Mouse (Mus musculus): Measurements from ENCODE around the gene Gaa. TPM values are rescaled to one million over a fixed set of nuclear protein-coding genes. Genes with fewer than 3 reads are reported as not detected.
"Not testable (repeated sequence)": the region's sequence is repeated elsewhere in the genome, so short reads cannot be mapped to it uniquely, and the experiment has no call there.

The Gaa gene
- polyA plus RNA-seq, 1 experiment from 2014 or later, result 80.7 TPM

- 0 out of 2 replicates have a peak, but pooled peaks have one; percentile 30 for ATAC-seq (ENCODE audit: low FRiP score, low TSS enrichment)
- H3K9ac ChIP-seq (replicated peaks; ENCODE audit: low read length), result 0 out of 2 replicates have a peak overlapping the region, but pooled peaks have one; percentile 74
- WGBS, result 56% methylated on average over 6 of the region's 6 CpGs
Observed at GRCm38 (mm10) chr11:119267241-119267674, 429 bp upstream of the Gaa start.

DNA sequence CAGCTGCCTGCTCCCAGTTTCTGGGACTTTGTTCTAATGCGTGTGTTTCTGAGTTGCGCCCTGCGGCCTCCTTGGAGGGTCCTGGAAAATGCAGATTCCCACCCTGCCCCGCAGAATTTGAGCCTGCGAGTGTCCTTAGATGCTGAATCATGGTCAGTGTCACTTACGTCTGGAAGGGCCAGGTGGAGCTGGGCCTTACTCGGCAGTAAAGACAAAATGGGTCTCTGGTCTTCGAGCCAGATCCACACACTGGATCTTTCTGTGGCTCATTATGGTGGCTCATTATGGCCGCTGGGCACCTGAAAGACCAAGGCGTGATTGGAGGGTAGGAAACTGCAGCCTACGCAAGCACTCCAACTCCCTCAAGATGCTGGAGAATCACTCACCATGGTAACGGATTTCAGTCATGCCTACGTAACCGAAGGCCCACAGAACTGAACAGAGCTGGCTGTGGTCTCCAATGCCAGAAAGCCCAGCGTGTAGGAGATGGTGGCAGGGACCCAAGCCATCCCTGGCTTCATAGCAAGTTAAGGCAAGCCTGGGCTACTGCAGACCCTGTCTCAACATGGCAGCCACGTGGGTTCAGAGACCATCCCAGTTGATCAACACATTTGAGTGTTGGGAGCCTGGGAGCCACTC, 989 bp downstream of the Gaa start:
- peaks cover 9% of the 10 kb centered on the region; the same call in 1 of the 2 replicates for H3K36me3 ChIP-seq (ENCODE audit: insufficient read depth, low read length)
- H3K4me2 ChIP-seq (replicated peaks; ENCODE audit: low read depth, low read length), result peak overlapping the region; percentile 96
- H3K4me3 ChIP-seq (ENCODE audit: low read length), result peak overlapping the region; percentile 60
- peak overlapping the region; percentile 13; the same call in 1 of the 2 replicates for H3K27ac ChIP-seq (ENCODE audit: low read length)
- peak overlapping the region; percentile 74 for H3K9ac ChIP-seq (replicated peaks; ENCODE audit: low read length)
- peaks cover 13% of the 10 kb centered on the region for H3K4me1 ChIP-seq (ENCODE audit: insufficient read depth, low read length)
- H3K27me3 ChIP-seq (ENCODE audit: insufficient read depth, low read length), result no peaks in the 10 kb centered on the region
- 75% methylated on average over 16 of the region's 16 CpGs for WGBS
- peak; percentile 3; the same call in 1 of the 2 replicates for ATAC-seq (ENCODE audit: low FRiP score, low TSS enrichment)
- H3K9me3 ChIP-seq (ENCODE audit: low read length), result no peaks in the 10 kb centered on the region

More at GRCm38 (mm10) chr11:119267241-119267674, 429 bp upstream of the Gaa start:
- H3K27me3 ChIP-seq (ENCODE audit: insufficient read depth, low read length), result no peaks in the 10 kb centered on the region
- H3K9me3 ChIP-seq (ENCODE audit: low read length), result no peaks in the 10 kb centered on the region
- H3K4me2 ChIP-seq (replicated peaks; ENCODE audit: low read depth, low read length), result peak overlapping the region; percentile 96; the same call in 1 of the 2 replicates
- H3K27ac ChIP-seq (ENCODE audit: low read length), result no peak overlapping the region
- H3K4me3 ChIP-seq (ENCODE audit: low read length), result no peak overlapping the region
- H3K36me3 ChIP-seq (ENCODE audit: insufficient read depth, low read length), result no peaks in the 10 kb centered on the region
- peaks cover 13% of the 10 kb centered on the region for H3K4me1 ChIP-seq (ENCODE audit: insufficient read depth, low read length)

DNA sequence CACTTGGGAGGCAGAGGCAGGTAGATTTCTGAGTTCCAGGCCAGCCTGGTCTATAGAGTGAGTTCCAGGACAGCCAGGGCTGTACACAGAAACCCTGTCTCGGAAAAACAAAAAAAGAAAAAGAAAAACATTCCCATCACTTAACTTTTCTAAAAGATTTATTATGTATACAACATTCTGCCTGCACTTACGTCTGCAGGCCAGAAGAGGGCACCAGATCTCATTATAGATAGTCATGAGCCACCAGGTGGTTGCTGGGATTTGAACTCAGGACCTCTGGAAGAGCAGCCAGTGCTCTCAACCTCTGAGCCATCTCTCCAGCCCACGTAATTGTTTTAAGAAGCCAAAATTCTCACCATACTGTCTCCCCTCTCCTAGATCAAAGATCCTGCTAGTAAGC, 4.8 kb downstream of the Gaa start:
- H3K9ac ChIP-seq (replicated peaks; ENCODE audit: low read length); H3K4me1 ChIP-seq (ENCODE audit: insufficient read depth, low read length); H3K4me3 ChIP-seq (ENCODE audit: low read length); H3K9me3 ChIP-seq (ENCODE audit: low read length); H3K27me3 ChIP-seq (ENCODE audit: insufficient read depth, low read length); H3K4me2 ChIP-seq (replicated peaks; ENCODE audit: low read depth, low read length); H3K27ac ChIP-seq (ENCODE audit: low read length); ATAC-seq (ENCODE audit: low FRiP score, low TSS enrichment): not testable (repeated sequence)
- peaks cover 28% of the 10 kb centered on the region; the same call in 1 of the 2 replicates for H3K36me3 ChIP-seq (ENCODE audit: insufficient read depth, low read length)
- WGBS, result 71% methylated on average over 3 of the region's 3 CpGs

DNA sequence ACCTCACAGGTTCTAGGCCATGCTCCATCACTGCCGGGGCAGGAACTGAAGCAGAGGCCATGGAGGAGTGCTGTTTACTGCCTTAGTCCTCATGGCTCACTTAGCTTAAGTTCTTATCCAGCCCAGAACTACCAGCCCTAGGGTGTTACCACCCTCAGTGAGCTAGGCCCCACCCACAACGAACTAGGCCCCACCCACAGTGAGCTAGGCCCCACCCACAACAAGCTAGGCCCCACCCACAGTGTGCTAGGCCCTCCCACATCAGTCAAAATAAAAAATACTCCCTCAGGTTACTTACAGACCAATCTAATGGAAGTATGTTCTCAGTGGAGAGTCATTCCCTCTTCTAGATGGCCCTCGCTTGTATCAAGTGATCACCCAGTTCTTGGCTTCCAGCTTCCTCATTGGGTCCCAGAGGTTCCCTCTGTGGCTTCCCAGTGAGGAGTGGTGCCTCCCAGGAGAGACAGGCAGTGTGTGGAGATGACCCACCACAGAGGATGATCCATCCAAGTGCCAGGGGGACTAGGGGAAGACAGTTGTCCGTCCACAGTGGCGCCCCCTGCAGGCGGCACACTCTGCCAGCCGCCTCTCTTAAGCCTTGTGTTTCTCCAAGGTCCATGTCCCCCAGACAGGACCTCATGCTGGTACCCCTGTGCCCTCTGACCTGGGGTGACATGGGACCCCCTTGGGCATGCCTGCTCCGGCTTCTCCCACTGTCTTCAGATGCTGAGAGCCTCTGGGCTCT, 5.7 kb downstream of the Gaa start:
- no peak for ATAC-seq (ENCODE audit: low FRiP score, low TSS enrichment)
- no peaks in the 10 kb centered on the region for H3K27me3 ChIP-seq (ENCODE audit: insufficient read depth, low read length)
- no peak overlapping the region for H3K27ac ChIP-seq (ENCODE audit: low read length)
- H3K4me3 ChIP-seq (ENCODE audit: low read length), result no peak overlapping the region
- no peak overlapping the region for H3K9ac ChIP-seq (replicated peaks; ENCODE audit: low read length)
- H3K36me3 ChIP-seq (ENCODE audit: insufficient read depth, low read length), result peaks cover 28% of the 10 kb centered on the region; the same call in 1 of the 2 replicates
- WGBS, result 87% methylated on average over 8 of the region's 8 CpGs
- peaks cover 4% of the 10 kb centered on the region for H3K4me1 ChIP-seq (ENCODE audit: insufficient read depth, low read length)
- no peak overlapping the region for H3K4me2 ChIP-seq (replicated peaks; ENCODE audit: low read depth, low read length)
- H3K9me3 ChIP-seq (ENCODE audit: low read length), result no peaks in the 10 kb centered on the region

- Histone ChIP-seq H3K4me2 (replicated peaks; ENCODE audit: low read depth, low read length) (no peak overlapping the region), H3K4me3 (ENCODE audit: low read length) (no peak overlapping the region), H3K9me3 (ENCODE audit: low read length) (no peaks in the 10 kb centered on the region), H3K9ac (replicated peaks; ENCODE audit: low read length) (no peak overlapping the region), H3K4me1 (ENCODE audit: insufficient read depth, low read length) (no peaks in the 10 kb centered on the region), H3K36me3 (ENCODE audit: insufficient read depth, low read length) (peaks cover 19% of the 10 kb centered on the region; the same call in 1 of the 2 replicates), H3K27ac (ENCODE audit: low read length) (no peak overlapping the region), H3K27me3 (ENCODE audit: insufficient read depth, low read length) (no peaks in the 10 kb centered on the region)
- WGBS, result 83% methylated on average over 15 of the region's 15 CpGs
- no peak for ATAC-seq (ENCODE audit: low FRiP score, low TSS enrichment)
Observed at GRCm38 (mm10) chr11:119281030-119281429, 13.3 kb downstream of the Gaa start.

GRCm38 (mm10) chr11:119285791-119286527, 18.3 kb downstream of the Gaa start:
- H3K4me3 ChIP-seq (ENCODE audit: low read length), result no peak overlapping the region
- H3K9ac ChIP-seq (replicated peaks; ENCODE audit: low read length), result 0 out of 2 replicates have a peak overlapping the region, but pooled peaks have one; percentile 16
- no peak overlapping the region for H3K27ac ChIP-seq (ENCODE audit: low read length)
- no peaks in the 10 kb centered on the region for H3K9me3 ChIP-seq (ENCODE audit: low read length)
- no peak for ATAC-seq (ENCODE audit: low FRiP score, low TSS enrichment)
- no peaks in the 10 kb centered on the region for H3K27me3 ChIP-seq (ENCODE audit: insufficient read depth, low read length)
- WGBS, result 55% methylated on average over 9 of the region's 9 CpGs
- peaks cover 63% of the 10 kb centered on the region for H3K36me3 ChIP-seq (ENCODE audit: insufficient read depth, low read length)
- no peak overlapping the region for H3K4me2 ChIP-seq (replicated peaks; ENCODE audit: low read depth, low read length)
- no peaks in the 10 kb centered on the region for H3K4me1 ChIP-seq (ENCODE audit: insufficient read depth, low read length)

DNA sequence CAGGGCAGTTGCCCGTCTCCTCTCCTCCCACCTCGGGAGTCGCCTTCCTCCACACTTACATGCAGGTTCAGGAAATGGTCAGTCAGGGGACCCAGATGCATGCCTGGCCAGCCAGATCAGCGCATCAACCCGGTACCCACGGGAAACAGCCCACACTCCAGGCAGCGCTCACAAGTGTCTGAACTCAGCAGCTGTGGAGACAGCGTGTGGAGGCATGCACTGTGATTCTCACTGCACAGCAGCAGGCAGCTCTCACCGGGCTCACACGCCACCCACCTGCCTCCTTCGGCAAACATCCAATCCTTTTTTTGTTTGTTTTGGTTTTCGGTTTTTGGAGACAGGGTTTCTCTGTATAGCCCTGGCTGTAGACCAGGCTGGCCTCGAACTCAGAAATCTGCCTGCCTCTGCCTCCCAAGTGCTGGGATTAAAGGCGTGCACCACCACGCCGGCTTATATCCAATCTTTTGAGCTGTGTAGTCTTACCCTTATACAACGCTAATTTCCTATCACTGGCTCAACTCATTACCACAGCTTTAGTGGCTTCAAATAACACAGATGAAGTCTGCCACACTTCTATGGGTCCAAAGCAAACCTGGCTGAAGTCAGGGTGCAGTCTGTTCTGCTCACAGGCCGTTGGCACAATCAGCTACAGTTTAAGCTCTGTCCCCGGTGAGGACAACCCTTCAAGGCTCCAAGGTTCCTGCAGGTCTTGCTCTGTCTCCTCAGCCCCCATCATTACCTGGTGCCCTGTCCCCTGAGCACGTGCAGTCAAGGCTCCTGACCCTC, 19.7 kb downstream of the Gaa start:
- Histone ChIP-seq H3K9me3 (ENCODE audit: low read length) (no peaks in the 10 kb centered on the region), H3K36me3 (ENCODE audit: insufficient read depth, low read length) (peaks cover 76% of the 10 kb centered on the region), H3K4me3 (ENCODE audit: low read length) (no peak overlapping the region), H3K27me3 (ENCODE audit: insufficient read depth, low read length) (no peaks in the 10 kb centered on the region), H3K4me1 (ENCODE audit: insufficient read depth, low read length) (no peaks in the 10 kb centered on the region), H3K4me2 (replicated peaks; ENCODE audit: low read depth, low read length) (no peak overlapping the region), H3K9ac (replicated peaks; ENCODE audit: low read length) (no peak overlapping the region), H3K27ac (ENCODE audit: low read length) (no peak overlapping the region)
- 84% methylated on average over 20 of the region's 20 CpGs for WGBS
- ATAC-seq (ENCODE audit: low FRiP score, low TSS enrichment), result no peak

DNA sequence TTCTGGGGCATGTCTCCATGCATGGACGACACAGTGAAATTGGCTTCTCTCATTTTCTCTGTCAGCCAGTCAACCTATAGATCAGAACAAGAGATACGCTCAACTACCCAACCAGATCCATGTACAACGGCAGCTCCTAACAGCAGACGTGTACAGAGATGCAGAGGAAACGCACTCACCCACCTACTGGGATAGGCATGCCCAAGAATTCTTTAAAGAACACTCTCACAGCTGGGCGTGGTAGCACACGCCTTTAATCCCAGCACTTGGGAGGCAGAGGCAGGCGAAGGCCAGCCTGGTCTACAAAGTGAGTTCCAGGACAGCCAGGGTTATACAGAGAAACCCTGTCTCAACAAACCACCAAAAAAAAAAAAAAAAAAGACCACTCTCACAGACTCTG, 25.2 kb downstream of the Gaa start:
- not testable (repeated sequence) for H3K27me3 ChIP-seq (ENCODE audit: insufficient read depth, low read length); H3K9me3 ChIP-seq (ENCODE audit: low read length); ATAC-seq (ENCODE audit: low FRiP score, low TSS enrichment); H3K4me1 ChIP-seq (ENCODE audit: insufficient read depth, low read length); H3K4me3 ChIP-seq (ENCODE audit: low read length); H3K9ac ChIP-seq (replicated peaks; ENCODE audit: low read length); H3K4me2 ChIP-seq (replicated peaks; ENCODE audit: low read depth, low read length); H3K27ac ChIP-seq (ENCODE audit: low read length)
- WGBS, result 90% methylated on average over 8 of the region's 8 CpGs
- H3K36me3 ChIP-seq (ENCODE audit: insufficient read depth, low read length), result peaks cover 93% of the 10 kb centered on the region

DNA sequence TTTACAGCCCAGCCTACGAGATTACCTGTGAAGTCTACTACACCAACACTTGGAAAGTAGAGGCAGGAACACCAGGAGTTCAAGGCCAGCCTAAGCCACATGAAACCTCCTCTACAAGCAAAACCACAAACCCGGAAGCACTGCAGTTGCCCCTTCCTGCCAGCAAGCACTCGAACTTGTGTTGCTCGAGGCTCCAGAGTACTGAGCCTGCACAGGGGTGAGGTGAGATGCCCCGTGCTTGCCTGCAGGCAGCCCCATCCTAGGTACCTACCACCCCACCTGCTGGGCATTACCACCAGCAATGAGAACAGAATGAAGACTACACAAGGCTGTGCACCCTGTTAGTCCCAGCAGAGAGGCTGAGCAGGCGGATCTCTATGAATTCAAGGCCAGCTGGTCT, 30.3 kb downstream of the Gaa start:
- H3K27ac ChIP-seq (ENCODE audit: low read length), result no peak overlapping the region
- H3K36me3 ChIP-seq (ENCODE audit: insufficient read depth, low read length), result peaks cover 48% of the 10 kb centered on the region
- no peaks in the 10 kb centered on the region for H3K27me3 ChIP-seq (ENCODE audit: insufficient read depth, low read length)
- H3K9me3 ChIP-seq (ENCODE audit: low read length), result no peaks in the 10 kb centered on the region
- no peak for ATAC-seq (ENCODE audit: low FRiP score, low TSS enrichment)
- H3K9ac ChIP-seq (replicated peaks; ENCODE audit: low read length), result no peak overlapping the region
- H3K4me3 ChIP-seq (ENCODE audit: low read length), result no peak overlapping the region
- 75% methylated on average over 6 of the region's 6 CpGs for WGBS
- peak overlapping the region; percentile 89; the same call in 1 of the 2 replicates for H3K4me2 ChIP-seq (replicated peaks; ENCODE audit: low read depth, low read length)
- H3K4me1 ChIP-seq (ENCODE audit: insufficient read depth, low read length), result peaks cover 17% of the 10 kb centered on the region
